Mouse (Mus musculus) heart, adult 2 months (tissue): ENCODE measurements around the gene Brsk2.

Experiments
- CTCF ChIP-seq: fragments of 200-600 bp; IDR thresholded peaks from 2 replicates; pipeline ENCODE4 v1.8.1; 2022; ENCODE audit warnings: antibody characterized with exemption, mild to moderate bottlenecking, moderate library complexity
- EP300 ChIP-seq: fragments of 200-500 bp; IDR thresholded peaks from 2 replicates; pipeline ENCODE4 v1.6.1; 2011; ENCODE audit warnings: low read depth, low read length, control low read depth; ENCODE audit not compliant: insufficient read depth
- POLR2A ChIP-seq: fragments of 200-500 bp; IDR thresholded peaks from 2 replicates; pipeline ENCODE4 v1.6.1; 2011; ENCODE audit warnings: mild to moderate bottlenecking, low read depth, low read length, control low read depth; ENCODE audit not compliant: insufficient read depth

DNA sequence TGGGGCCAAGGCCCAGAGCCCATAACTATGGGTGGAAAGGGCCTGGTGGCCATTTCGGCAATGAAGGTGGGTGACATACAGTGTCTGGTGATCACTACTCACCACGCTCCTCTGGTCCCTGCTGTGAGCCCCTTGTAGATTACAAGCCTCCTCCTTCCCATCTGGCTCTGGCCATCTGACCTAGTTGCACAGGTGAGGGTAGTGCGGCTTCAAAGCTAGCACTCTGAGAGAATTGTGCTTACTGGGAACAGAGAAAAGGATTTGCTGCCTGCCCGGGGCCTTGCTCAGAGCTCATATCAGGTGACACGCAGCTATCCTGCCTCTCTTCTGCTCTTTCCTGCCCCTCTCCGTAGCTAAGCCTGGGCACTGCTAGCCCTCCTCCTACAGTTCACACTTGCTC, 4.1 kb downstream of the Brsk2 start:
- TF ChIP-seq EP300, result no peak
- TF ChIP-seq CTCF, result no peak
- TF ChIP-seq POLR2A, result no peak
